Mouse (Mus musculus) layer of hippocampus, adult 11-12 months (tissue): ENCODE measurements at regions not wholly inside any gene's neighbourhood (a gene's known extent, or its start where the extent isn't known, plus 50 kb on each side); places are given as distances from the start of the nearest gene placed in this dataset.

Experiments used
- DNase-seq: peaks from one replicate; pipeline ENCODE4 v3.0.0; 2022; ENCODE audit warnings: low spot score

- no peak for DNase-seq
These were observed 1172.6 kb upstream of the Gulo start for GRCm38 (mm10) chr14:67181586-67181985.

GRCm38 (mm10) chr14:67179549-67179948 is 1170.5 kb upstream of the Gulo start:
- no peak for DNase-seq

- no peak for DNase-seq
These were observed 1169.5 kb upstream of the Gulo start for GRCm38 (mm10) chr14:67178329-67179039.

GRCm38 (mm10) chr14:67176672-67177071 is 1167.7 kb upstream of the Gulo start:
- no peak for DNase-seq

- no peak for DNase-seq
These were observed 1167.1 kb upstream of the Gulo start for GRCm38 (mm10) chr14:67176100-67176499.

- no peak for DNase-seq
These were observed 1165.9 kb upstream of the Gulo start for GRCm38 (mm10) chr14:67174929-67175328.

- no peak for DNase-seq
These were observed 1161.8 kb upstream of the Gulo start for GRCm38 (mm10) chr14:67170801-67171200.

- DNase-seq, result no peak
These were observed 1161.2 kb upstream of the Gulo start for GRCm38 (mm10) chr14:67170248-67170647.

GRCm38 (mm10) chr14:67169201-67169600 is 1160.2 kb upstream of the Gulo start:
- no peak for DNase-seq

- DNase-seq, result no peak
These were observed 1151.0 kb upstream of the Gulo start for GRCm38 (mm10) chr14:67159996-67160395.

GRCm38 (mm10) chr14:67158867-67159266 is 1149.9 kb upstream of the Gulo start:
- no peak for DNase-seq

GRCm38 (mm10) chr14:67156366-67156765 is 1147.4 kb upstream of the Gulo start:
- DNase-seq, result no peak

- DNase-seq, result no peak
These were observed 1144.6 kb upstream of the Gulo start for GRCm38 (mm10) chr14:67153621-67154020.

- DNase-seq, result no peak
These were observed 1141.0 kb upstream of the Gulo start for GRCm38 (mm10) chr14:67149961-67150471.

GRCm38 (mm10) chr14:67149091-67149490 is 1140.1 kb upstream of the Gulo start:
- DNase-seq, result no peak

GRCm38 (mm10) chr14:67146602-67147001 is 1137.6 kb upstream of the Gulo start:
- no peak for DNase-seq

GRCm38 (mm10) chr14:67145046-67145445 is 1136.0 kb upstream of the Gulo start:
- DNase-seq, result no peak

GRCm38 (mm10) chr14:67144461-67144985 is 1135.5 kb upstream of the Gulo start:
- DNase-seq, result no peak

- no peak for DNase-seq
These were observed 1134.8 kb upstream of the Gulo start for GRCm38 (mm10) chr14:67143826-67144225.

- DNase-seq, result no peak
These were observed 1133.7 kb upstream of the Gulo start for GRCm38 (mm10) chr14:67142556-67143250.

- peak; percentile 70 for DNase-seq
These were observed 1132.8 kb upstream of the Gulo start for GRCm38 (mm10) chr14:67141581-67142441.

GRCm38 (mm10) chr14:67141151-67141550 is 1132.1 kb upstream of the Gulo start:
- peak; percentile 79 for DNase-seq
